Mouse (Mus musculus) heart, postnatal 25 days (tissue): ENCODE measurements around the gene Gm9903. TPM values are rescaled to one million over a fixed set of nuclear protein-coding genes. Genes with fewer than 3 reads are reported as not detected.

ENCODE experiments used
- total RNA-seq, 2 experiments: library from RNA; stranded (reverse); gene quantifications; 2 replicates each; pipeline ENCODE4 v1.2.3; 2021

Gene Gm9903
- total RNA-seq, 2 experiments from 2014 or later = 1.1 to 1.3 TPM

Other genes with a start within 250 kb of the Gm9903 start
- not detected for gene Nkx1-1, start 195.9 kb upstream of the Gm9903 start, total RNA-seq
- gene Fam53a, start 290 bp upstream of the Gm9903 start, total RNA-seq = 10 to 100 TPM; 24.6 to 25.2 TPM
- 10 to 100 TPM; 15.3 to 16.2 TPM for gene Slbp, start 22.6 kb downstream of the Gm9903 start, total RNA-seq
- 1 to 10 TPM; 2.4 TPM for gene Tacc3, start 28.2 kb downstream of the Gm9903 start, total RNA-seq
- 10 to 100 TPM; 19.8 to 20.2 TPM for gene Tmem129, start 28.5 kb downstream of the Gm9903 start, total RNA-seq
- gene Fgfr3, start 91.7 kb downstream of the Gm9903 start, total RNA-seq = 10 to 100 TPM in 1 of 2 experiments, 1 to 10 TPM in 1; 4.9 to 10.8 TPM
- 100 to 1,000 TPM; 152 to 161 TPM for gene Letm1, start 152.9 kb downstream of the Gm9903 start, total RNA-seq
- gene Nsd2, start 190.8 kb downstream of the Gm9903 start, total RNA-seq = 10 to 100 TPM; 25.9 to 28.4 TPM